Mouse (Mus musculus) liver, embryonic 14.5 days (tissue): ENCODE data around the gene Gtf2h3.

ENCODE experiments used
- CTCF ChIP-seq: IDR thresholded peaks from 2 replicates; pipeline ENCODE4 v1.5.1; 2016; ENCODE audit warnings: antibody characterized with exemption, low read depth, control low read depth
- EP300 ChIP-seq: IDR thresholded peaks from 2 replicates; pipeline ENCODE4 v1.6.1; 2016; ENCODE audit warnings: antibody characterized with exemption, low read depth

GRCm38 (mm10) chr5:124535016-124535415 lies 43.9 kb upstream of the Gtf2h3 start:
- TF ChIP-seq CTCF (no peak), EP300 (peak; percentile 20; the same call in 1 of the 2 replicates)
